Mouse (Mus musculus): ENCODE measurements at regions not wholly inside any gene's neighbourhood (a gene's known extent, or its start where the extent isn't known, plus 50 kb on each side); places are given as distances from the start of the nearest gene placed in this dataset.

GRCm38 (mm10) chr1:23207843-23208242 lies 105.8 kb upstream of the 4933415F23Rik start:
- TF ChIP-seq EP300 (IDR thresholded peaks at IDR 0.05; ENCODE audit: low read depth) (no peak), CTCF (IDR thresholded peaks at IDR 0.05; ENCODE audit: low read depth) (no peak)
